In the genomic region with DNA sequence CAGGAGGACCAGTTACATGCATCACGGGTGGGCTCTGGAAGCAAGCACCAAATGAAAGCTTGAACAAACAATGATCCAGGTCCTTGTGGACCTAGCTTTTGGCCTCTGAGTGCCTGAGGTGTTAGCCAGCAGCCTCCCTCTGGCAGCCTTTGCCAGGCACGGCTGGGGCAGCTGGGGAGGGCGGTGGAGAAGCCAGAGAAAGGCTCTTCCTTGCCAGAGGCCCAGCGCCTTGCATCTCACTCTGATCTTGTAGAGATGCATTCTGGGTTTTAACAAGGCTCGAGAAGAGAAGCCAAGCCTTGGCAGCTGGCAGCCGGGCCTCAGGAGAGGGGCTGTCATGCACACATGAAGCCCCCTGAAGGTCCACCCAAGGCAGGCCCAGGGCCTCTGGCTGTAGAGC, we compare ENCODE assay signal across 9 mouse cellular contexts. TPM values are rescaled to one million over a fixed set of nuclear protein-coding genes. Genes with fewer than 3 reads are reported as not detected.
DNase-seq lines count a peak whose midpoint lies in the region; ATAC-seq and TF ChIP-seq lines count a peak whose summit lies in the region.
"Had no signal": no experiment of that assay in that cellular context is flagged by ENCODE, and none has a peak within 500 bp of the region (broad histone marks: within the 10 kb centered on the region; RNA-seq: fewer than 3 reads in every experiment).

No protein-coding gene starts in this region.

- WGBS in limb, embryonic 12.5 days: 71% methylated on average over 6 of the region's 6 CpGs
- 60% methylated on average over 6 of the region's 6 CpGs for WGBS in stomach, postnatal 0 days

- TF ChIP-seq EP300 in stomach, postnatal 0 days (optimal IDR thresholded peaks at IDR 0.05): no peak

- H3K9ac ChIP-seq in limb, embryonic 12.5 days (replicated peaks): no peak overlapping the region
- H3K9ac ChIP-seq in stomach, postnatal 0 days (ENCODE audit: low read length): 0 out of 2 replicates have a peak overlapping the region, but pooled peaks have one; percentile 27

- H3K4me2 ChIP-seq in limb, embryonic 12.5 days: no peak overlapping the region
- no peak overlapping the region for H3K4me2 ChIP-seq in stomach, postnatal 0 days (replicated peaks; ENCODE audit: low read depth)

- H3K27me3 ChIP-seq in limb, embryonic 12.5 days: peaks cover 74% of the 10 kb centered on the region
- no peaks in the 10 kb centered on the region for H3K27me3 ChIP-seq in stomach, postnatal 0 days (ENCODE audit: control insufficient read depth, insufficient read depth, low read length)
- H3K27me3 ChIP-seq: Patski had no signal

- TF ChIP-seq CTCF in stomach, postnatal 0 days (IDR thresholded peaks at IDR 0.05; ENCODE audit: low read depth): no peak

- H3K9me3 ChIP-seq in limb, embryonic 12.5 days: no peaks in the 10 kb centered on the region
- H3K9me3 ChIP-seq in stomach, postnatal 0 days (ENCODE audit: control insufficient read depth, low read length): no peaks in the 10 kb centered on the region

- no peaks in the 10 kb centered on the region for H3K36me3 ChIP-seq in limb, embryonic 12.5 days
- no peaks in the 10 kb centered on the region for H3K36me3 ChIP-seq in stomach, postnatal 0 days (ENCODE audit: control insufficient read depth, insufficient read depth, low read length)

- peak; percentile 75 to 86 for DNase-seq in cerebellum, postnatal 10 days
- peak; percentile 40 for DNase-seq in right cerebral cortex, postnatal 25 days
- no peak for DNase-seq in right cerebral cortex, postnatal 4 days
- DNase-seq in stomach, postnatal 0 days (ENCODE audit: low spot score): no peak
- DNase-seq in layer of hippocampus, adult 11-12 months (ENCODE audit: low spot score): no peak
- DNase-seq in lung, postnatal 14 days: no peak

- 0 out of 2 replicates have a peak overlapping the region, but pooled peaks have one; percentile 23 for H3K27ac ChIP-seq in limb, embryonic 12.5 days
- H3K27ac ChIP-seq in stomach, postnatal 0 days (replicated peaks): no peak overlapping the region

- H3K4me3 ChIP-seq in limb, embryonic 12.5 days (replicated peaks): no peak overlapping the region
- H3K4me3 ChIP-seq in stomach, postnatal 0 days (ENCODE audit: low read depth, low read length): no peak overlapping the region

- no peak for ATAC-seq in cerebellum, adult (ENCODE audit: insufficient number of reproducible peaks, low FRiP score, low TSS enrichment)
- no peak for ATAC-seq in limb, embryonic 12.5 days (ENCODE audit: insufficient number of reproducible peaks, insufficient read depth, low FRiP score, low TSS enrichment, low read depth)
- ATAC-seq in stomach, postnatal 0 days (ENCODE audit: low FRiP score, low TSS enrichment): no peak
- ATAC-seq: Patski had no signal

- peaks cover 86% of the 10 kb centered on the region for H3K4me1 ChIP-seq in limb, embryonic 12.5 days (replicated peaks)
- peaks cover 9% of the 10 kb centered on the region; the same call in 1 of the 2 replicates for H3K4me1 ChIP-seq in stomach, postnatal 0 days (replicated peaks; ENCODE audit: control insufficient read depth, insufficient read depth)

RNA-seq across cellular contexts. Expression of gene Flrt1, which starts 34.8 kb away (rescaled TPM):
- polyA plus RNA-seq in limb, embryonic 12.5 days (2016; fragmentation: Nextera tagmentation; extraction: Ambion mirVana): 3.5 and 4.4 TPM in 2 replicates
- 1.1 and 1.6 TPM in 2 replicates for polyA plus RNA-seq in stomach, postnatal 0 days (2015; fragmentation: Nextera tagmentation; extraction: Ambion mirVana)

Comparison
In these comparisons a context has a peak if more than half of its experiments do, and no peak if none do; other contexts are left out.
1. DNase-seq: peak in cerebellum, postnatal 10 days (2 of 2) and right cerebral cortex, postnatal 25 days (single experiment); none in right cerebral cortex, postnatal 4 days (single experiment), stomach, postnatal 0 days (single experiment), layer of hippocampus, adult 11-12 months (single experiment) and lung, postnatal 14 days (single experiment).